Mouse (Mus musculus) thymus, postnatal 25 days (tissue): ENCODE results near the gene Mapk1ip1l.
A peak's percentile ranks its signal among the peaks of the same experiment; 100 is the strongest.

Source experiments
- DNase-seq: peaks from one replicate; pipeline ENCODE4 v3.0.0; 2022

The Mapk1ip1l gene

GRCm38 (mm10) chr14:47364742-47365449 is 66.8 kb downstream of the Mapk1ip1l start:
- DNase-seq: peak; percentile 45

GRCm38 (mm10) chr14:47366881-47367321 is 68.8 kb downstream of the Mapk1ip1l start:
- peak; percentile 31 for DNase-seq

DNA sequence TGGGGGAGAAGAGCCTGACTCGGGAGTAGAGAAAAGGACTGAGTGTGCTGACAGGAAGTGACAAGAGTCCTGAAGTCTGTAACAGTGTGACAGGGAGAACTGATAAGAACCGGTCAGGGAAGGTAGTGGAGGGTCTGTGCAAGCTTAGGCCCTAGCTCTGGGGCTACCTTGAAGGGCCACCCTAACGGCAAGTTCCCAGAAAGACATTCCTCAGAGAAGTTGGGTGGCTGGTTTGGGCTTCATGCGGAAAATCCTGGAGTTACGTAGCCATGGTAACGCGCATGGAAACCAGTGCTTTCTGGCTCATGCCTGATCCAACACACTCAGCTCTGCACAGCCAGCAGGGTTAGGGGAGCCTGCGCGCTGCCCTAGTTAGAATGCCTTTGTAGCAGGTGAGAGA is 69.4 kb downstream of the Mapk1ip1l start, which contains the start of gene Lgals3:
Lgals3 (plus strand) TSS at position 291 of the 400 bp plus-strand sequence.
- DNase-seq: peak; percentile 16

DNA sequence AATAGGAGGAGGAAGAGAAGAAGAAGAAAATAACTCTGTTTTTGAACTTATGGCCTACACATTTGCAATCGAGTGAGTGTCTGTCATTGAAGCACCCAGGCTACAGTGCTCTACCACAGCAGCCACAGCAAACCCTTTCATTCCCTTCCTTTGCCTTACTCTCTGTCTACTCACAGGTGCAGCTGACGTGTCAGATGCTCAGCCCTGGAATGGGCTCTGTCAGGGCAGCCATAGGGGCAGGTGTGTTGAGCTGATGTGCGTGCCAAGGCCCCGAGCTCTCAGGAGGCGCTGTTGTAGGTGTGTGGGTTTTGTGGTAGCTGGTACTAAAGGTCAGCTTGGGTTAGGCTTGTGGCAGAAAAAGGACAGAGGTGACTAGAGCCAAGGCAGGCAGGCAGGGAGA is 71.7 kb downstream of the Mapk1ip1l start:
- peak; percentile 49 for DNase-seq

- DNase-seq: no peak
Observed at GRCm38 (mm10) chr14:47370790-47371189, 72.7 kb downstream of the Mapk1ip1l start.

DNA sequence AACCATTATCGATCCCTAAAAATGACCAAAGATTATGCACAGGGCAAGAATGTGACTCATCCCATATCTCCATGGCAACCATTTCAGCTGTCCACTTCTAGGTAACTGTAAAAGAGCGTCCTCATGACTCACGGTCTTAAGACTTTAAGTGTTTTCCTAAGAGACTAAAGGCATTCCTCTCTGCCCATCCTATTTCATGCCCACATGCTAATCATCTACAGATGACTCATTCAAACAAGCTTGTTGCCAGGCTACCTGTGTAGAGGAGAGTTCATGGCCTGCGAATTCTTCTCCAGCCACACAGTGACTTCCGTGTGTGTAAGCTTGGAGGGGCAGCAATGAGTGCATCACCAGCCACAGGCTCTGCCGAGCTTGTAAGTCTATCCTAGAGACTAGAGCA is 73.6 kb downstream of the Mapk1ip1l start:
- DNase-seq: no peak
